Comparison of ENCODE assay signal across 37 mouse cellular contexts in genomic region chr3:107982726-107983125, GRCm38 (mm10). TPM values are rescaled to one million over a fixed set of nuclear protein-coding genes. Genes with fewer than 3 reads are reported as not detected.
A peak's percentile ranks its signal among the peaks of the same experiment; 100 is the strongest.
DNase-seq lines count a peak whose midpoint lies in the region; TF ChIP-seq lines count a peak whose summit lies in the region.
"Had no signal": no experiment of that assay in that cellular context is flagged by ENCODE, and none has a peak within 500 bp of the region (broad histone marks: within the 10 kb centered on the region; RNA-seq: fewer than 3 reads in every experiment).

No protein-coding gene starts in this region.

- DNase-seq in adrenal gland, postnatal 10 days, result peak; percentile 57
- DNase-seq in adrenal gland, postnatal 4 days (ENCODE audit: low spot score in 2 of 2), result no peak
- peak; percentile 78 for DNase-seq in ovary, postnatal 36 days (ENCODE audit: low spot score)
- DNase-seq in ovary, postnatal 14 days (ENCODE audit: low spot score), result no peak
- no peak for DNase-seq in lung, postnatal 10 days
- no peak for DNase-seq in cerebellum, adult 9-11 months
- DNase-seq: cerebellum, adult 9-10 months; embryo, embryonic 11 days; kidney, adult 2 months; kidney, postnatal 36 days; lung, embryonic 14.5 days; lung, postnatal 36 days; thymus, postnatal 14 days had no signal

- TF ChIP-seq POLR2A in small intestine, adult 2 months (IDR thresholded peaks at IDR 0.05; ENCODE audit: low read depth, low read length), result no peak

- no peaks in the 10 kb centered on the region for H3K36me3 ChIP-seq in small intestine, adult 2 months (ENCODE audit: control insufficient read depth, insufficient read depth, low read length)
- H3K36me3 ChIP-seq: embryonic facial prominence, embryonic 12.5 days; intestine, embryonic 15.5 days; limb, embryonic 12.5 days; liver, embryonic 15.5 days had no signal

- H3K27me3 ChIP-seq in small intestine, adult 2 months (ENCODE audit: control insufficient read depth, insufficient read depth, low read length), result no peaks in the 10 kb centered on the region
- H3K27me3 ChIP-seq: embryonic facial prominence, embryonic 12.5 days; intestine, embryonic 15.5 days; limb, embryonic 12.5 days; liver, embryonic 15.5 days; Patski had no signal

- H3K4me3 ChIP-seq in small intestine, adult 2 months (ENCODE audit: low read depth, low read length), result no peak overlapping the region
- H3K4me3 ChIP-seq: embryonic facial prominence, embryonic 12.5 days; intestine, embryonic 15.5 days; layer of hippocampus, adult 2 months; left cerebral cortex, adult 2 months; limb, embryonic 12.5 days; liver, embryonic 15.5 days had no signal

- TF ChIP-seq CTCF in small intestine, adult 2 months (IDR thresholded peaks at IDR 0.05; ENCODE audit: extremely low read depth, insufficient read length, insufficient replicate concordance, low read depth, low read length), result no peak

- peaks cover 31% of the 10 kb centered on the region for H3K4me1 ChIP-seq in small intestine, adult 2 months (ENCODE audit: control insufficient read depth, insufficient read depth, insufficient read length, low read length)

- peak overlapping the region; percentile 62; the same call in 1 of the 2 replicates for H3K27ac ChIP-seq in small intestine, adult 2 months (ENCODE audit: insufficient read depth, low read depth, low read length)
- H3K27ac ChIP-seq: embryonic facial prominence, embryonic 12.5 days; intestine, embryonic 15.5 days; layer of hippocampus, adult 2 months; left cerebral cortex, adult 2 months; limb, embryonic 12.5 days; liver, embryonic 15.5 days had no signal

- 54% methylated on average over 6 of the region's 6 CpGs for WGBS in small intestine, adult 2 months

RNA-seq across cellular contexts. Expression of gene Gstm2, which starts 3.5 kb away (rescaled TPM):
- total RNA-seq in adrenal gland, postnatal 10 days (2021), result 100 to 1,000 TPM in 1 of 2 experiments, 10 to 100 TPM in 1; 95.5 to 101 TPM
- 100 to 1,000 TPM; 134 to 153 TPM for total RNA-seq in adrenal gland, postnatal 4 days (2021)
- 26.7 and 56.7 TPM in 2 replicates for polyA plus RNA-seq in small intestine, adult 2 months (2012; rRNA removed)
- total RNA-seq: MEL; neutrophil, adult 5-6 weeks had no signal

RNA-seq across cellular contexts. Expression of gene Gstm3, which starts 13.6 kb away (rescaled TPM):
- under 1 TPM; 0.39 to 0.51 TPM for total RNA-seq in adrenal gland, postnatal 10 days (2021)
- under 1 TPM in 1 of 2 experiments, not detected in 1; 0.31 TPM for total RNA-seq in adrenal gland, postnatal 4 days (2021)
- polyA plus RNA-seq in small intestine, adult 2 months (2012; rRNA removed), result 159 and 411 TPM in 2 replicates
- total RNA-seq: gastrocnemius, adult 8-10 months; heart, postnatal 25 days; layer of hippocampus, adult 2 months; layer of hippocampus, postnatal 14 days; left cerebral cortex, adult 2 months; left cerebral cortex, postnatal 25 days; megakaryocyte, adult 5-6 weeks; MEL; neutrophil, adult 5-6 weeks had no signal
- polyA plus RNA-seq: embryonic facial prominence, embryonic 12.5 days; forebrain, embryonic 14.5 days; frontal cortex, adult 2 months; heart, embryonic 14.5 days; hindbrain, embryonic 11.5 days; hindbrain, embryonic 16.5 days; limb, embryonic 12.5 days; midbrain, embryonic 11.5 days; midbrain, embryonic 16.5 days; neural tube, embryonic 11.5 days; Patski; spleen, adult 2 months had no signal

RNA-seq across cellular contexts. Expression of gene Gstm1, which starts 35.0 kb away (rescaled TPM):
- 100 to 1,000 TPM; 131 to 144 TPM for total RNA-seq in adrenal gland, postnatal 10 days (2021)
- total RNA-seq in adrenal gland, postnatal 4 days (2021), result 100 to 1,000 TPM; 144 to 170 TPM
- polyA plus RNA-seq in small intestine, adult 2 months (2012; rRNA removed), result 243 and 695 TPM in 2 replicates

RNA-seq across cellular contexts. Expression of gene Gstm6, which starts 39.2 kb away (rescaled TPM):
- total RNA-seq in adrenal gland, postnatal 10 days (2021), result 1 to 10 TPM; 3.9 to 5.6 TPM
- total RNA-seq in adrenal gland, postnatal 4 days (2021), result 10 to 100 TPM in 1 of 2 experiments, 1 to 10 TPM in 1; 9.0 to 11.0 TPM
- 9.5 and 20.7 TPM in 2 replicates for polyA plus RNA-seq in small intestine, adult 2 months (2012; rRNA removed)
- total RNA-seq: megakaryocyte, adult 5-6 weeks; MEL; neutrophil, adult 5-6 weeks had no signal

RNA-seq across cellular contexts. Expression of gene Gstm7, which starts 51.1 kb away (rescaled TPM):
- 10 to 100 TPM; 43.1 to 44.0 TPM for total RNA-seq in adrenal gland, postnatal 10 days (2021)
- 10 to 100 TPM; 68.4 to 78.5 TPM for total RNA-seq in adrenal gland, postnatal 4 days (2021)
- polyA plus RNA-seq in small intestine, adult 2 months (2012; rRNA removed), result 9.4 and 29.1 TPM in 2 replicates
- total RNA-seq: MEL; neutrophil, adult 5-6 weeks had no signal

Comparison
In these comparisons a context has a peak if more than half of its experiments do, and no peak if none do; other contexts are left out.
1. DNase-seq: peak in adrenal gland, postnatal 10 days (single experiment) and ovary, postnatal 36 days (single experiment); none in adrenal gland, postnatal 4 days (0 of 2), ovary, postnatal 14 days (single experiment), lung, postnatal 10 days (single experiment) and cerebellum, adult 9-11 months (single experiment).